Mouse (Mus musculus) forebrain, embryonic 14.5 days (tissue): ENCODE measurements around the gene Ap5z1. TPM values are rescaled to one million over a fixed set of nuclear protein-coding genes. Genes with fewer than 3 reads are reported as not detected.

Experiments used
- ATAC-seq: fragments of 200-750 bp; cut with Nextera tagmentation; 2 replicates; pipeline ENCODE4 v1.8.0; 2017; ENCODE audit warnings: mild to moderate bottlenecking, moderate library complexity
- DNase-seq: peaks from one replicate; pipeline ENCODE4 v3.0.0-alpha.2; 2015; ENCODE audit warnings: low spot score
- H3K27ac ChIP-seq: fragments of 300-500 bp; sonication (generic); 2 replicates; pipeline ENCODE4 v1.5.1; 2014; ENCODE audit warnings: low read depth, mild to moderate bottlenecking, control low read depth, low read length, moderate library complexity
- H3K27me3 ChIP-seq: fragments of 300-500 bp; sonication (generic); replicated peaks from 2 replicates; pipeline ENCODE4 v1.6.1; 2014; ENCODE audit warnings: low read length, control low read depth, mixed read lengths; ENCODE audit not compliant: control insufficient read depth, insufficient read depth
- H3K36me3 ChIP-seq: fragments of 300-500 bp; sonication (generic); 2 replicates; pipeline ENCODE4 v1.6.1; 2014; ENCODE audit warnings: low read length, control low read depth; ENCODE audit not compliant: control insufficient read depth, insufficient read depth
- H3K4me1 ChIP-seq: fragments of 300-500 bp; sonication (generic); 2 replicates; pipeline ENCODE4 v1.6.1; 2014; ENCODE audit warnings: antibody characterized with exemption, low read length, control low read depth; ENCODE audit not compliant: control insufficient read depth, insufficient read depth
- H3K4me2 ChIP-seq: fragments of 300-500 bp; sonication (generic); 2 replicates; pipeline ENCODE4 v1.6.1; 2014; ENCODE audit warnings: mild to moderate bottlenecking, control low read depth, low read length
- H3K4me3 ChIP-seq: fragments of 300-500 bp; sonication (generic); 2 replicates; pipeline ENCODE4 v1.5.1; 2014; ENCODE audit warnings: low read depth, low read length, control low read depth
- H3K9ac ChIP-seq: fragments of 300-500 bp; sonication (generic); 2 replicates; pipeline ENCODE4 v1.6.1; 2014; ENCODE audit warnings: mild to moderate bottlenecking, low read length, control low read depth, moderate library complexity
- H3K9me3 ChIP-seq: fragments of 300-500 bp; sonication (generic); replicated peaks from 2 replicates; pipeline ENCODE4 v1.6.1; 2016; ENCODE audit warnings: low read length, control low read depth, mixed read lengths; ENCODE audit not compliant: control insufficient read depth
- WGBS: fragments of 180-500 bp; shearing (Covaris S2); extraction: QIAGEN DNeasy Blood & Tissue Kit; methylation state at CpG from one replicate; pipeline ENCODE4 v1.1.7; 2014; 5-methylcytosine and 5-hydroxymethylcytosine counted together
- polyA plus RNA-seq: library from polyadenylated mRNA; unstranded; fragments of >200 nt; fragmentation: Nextera tagmentation; extraction: Ambion mirVana; gene quantifications from 2 replicates; pipeline ENCODE4 v1.2.1, GENCODE M21; 2014

Gene Ap5z1
- polyA plus RNA-seq, 1 experiment from 2014 or later: 9.4 TPM

DNA sequence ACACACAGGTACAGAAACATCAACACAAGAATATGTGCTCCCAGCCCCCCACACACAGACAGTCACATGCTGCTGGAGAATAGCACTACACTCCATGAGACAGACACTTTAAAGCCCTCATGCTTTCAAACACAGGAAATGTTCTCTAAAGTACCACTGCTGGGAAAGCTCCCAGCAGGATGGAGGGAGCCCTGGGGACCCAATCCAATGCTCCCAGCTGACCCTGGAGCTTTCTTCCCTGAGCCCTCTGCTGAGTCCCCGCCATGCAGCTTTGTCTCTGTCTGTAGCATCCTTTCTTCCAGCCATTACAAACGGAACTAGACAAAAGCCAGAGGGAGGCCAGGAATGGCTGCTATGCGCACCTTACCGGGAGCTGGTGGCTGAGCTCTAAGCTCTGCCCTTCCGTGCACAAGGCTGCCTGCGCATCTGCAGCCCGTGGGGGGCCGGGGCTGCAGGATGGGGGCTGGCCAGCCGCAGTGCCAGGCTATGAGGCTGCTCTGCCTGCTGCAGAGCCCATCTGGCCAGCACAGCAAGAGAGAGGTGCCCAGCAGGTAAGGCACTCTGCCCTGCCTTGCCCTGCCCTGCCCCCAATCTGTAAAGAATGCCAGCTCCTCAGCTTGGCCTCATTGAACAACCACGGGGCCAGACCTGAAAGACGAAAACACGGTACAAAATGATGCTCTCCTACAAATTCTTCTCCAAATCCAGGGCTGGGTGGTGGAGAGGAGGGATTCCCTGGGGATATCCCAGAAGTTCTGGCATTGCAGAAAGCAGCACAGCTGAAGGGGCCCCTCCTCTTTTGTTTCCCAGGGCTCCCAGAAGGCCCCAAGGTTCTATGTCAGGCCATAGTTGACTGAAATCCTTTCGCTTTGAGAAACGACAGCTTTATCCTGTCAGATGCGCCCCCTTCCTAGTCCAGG, 45.7 kb downstream of the Ap5z1 start:
- 8% methylated on average over 15 of the region's 15 CpGs for whole genome bisulfite sequencing
- peak; percentile 27 for DNase-seq
- no peaks in the 10 kb centered on the region for H3K36me3 ChIP-seq
- no peaks in the 10 kb centered on the region for H3K9me3 ChIP-seq
- H3K27me3 ChIP-seq: no peaks in the 10 kb centered on the region
- H3K9ac ChIP-seq: peak overlapping the region; percentile 64
- no peak overlapping the region for H3K4me3 ChIP-seq
- ATAC-seq: peak; percentile 40
- peaks cover 7% of the 10 kb centered on the region for H3K4me1 ChIP-seq
- H3K4me2 ChIP-seq: peak overlapping the region; percentile 34
- H3K27ac ChIP-seq: peak overlapping the region; percentile 68

DNA sequence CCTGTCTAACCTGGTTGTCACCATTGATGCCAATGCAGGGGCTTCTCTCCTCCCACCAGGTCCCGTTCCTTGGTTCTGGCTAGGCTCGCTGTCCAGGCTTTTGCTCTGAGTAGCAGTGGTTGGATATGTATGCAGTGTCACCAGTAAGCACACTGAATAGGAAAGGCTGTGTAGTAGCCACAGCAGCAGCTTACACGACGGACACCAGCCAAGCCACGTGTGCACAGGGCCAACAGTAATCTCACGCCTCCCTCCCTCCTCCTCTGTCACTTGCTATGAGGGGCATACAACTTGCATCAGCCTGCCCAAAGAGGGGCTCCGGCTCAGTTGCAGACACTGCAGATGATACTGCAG, 46.3 kb downstream of the Ap5z1 start:
- Histone ChIP-seq H3K4me1 (peaks cover 7% of the 10 kb centered on the region), H3K9ac (peak overlapping the region; percentile 64; the same call in 1 of the 2 replicates), H3K27me3 (no peaks in the 10 kb centered on the region), H3K27ac (peak overlapping the region; percentile 68; the same call in 1 of the 2 replicates), H3K36me3 (no peaks in the 10 kb centered on the region), H3K9me3 (no peaks in the 10 kb centered on the region), H3K4me2 (no peak overlapping the region), H3K4me3 (no peak overlapping the region)
- DNase-seq (no peak), ATAC-seq (peak; percentile 32; the same call in 1 of the 2 replicates)
- 49% methylated on average over 7 of the region's 7 CpGs for WGBS

DNA sequence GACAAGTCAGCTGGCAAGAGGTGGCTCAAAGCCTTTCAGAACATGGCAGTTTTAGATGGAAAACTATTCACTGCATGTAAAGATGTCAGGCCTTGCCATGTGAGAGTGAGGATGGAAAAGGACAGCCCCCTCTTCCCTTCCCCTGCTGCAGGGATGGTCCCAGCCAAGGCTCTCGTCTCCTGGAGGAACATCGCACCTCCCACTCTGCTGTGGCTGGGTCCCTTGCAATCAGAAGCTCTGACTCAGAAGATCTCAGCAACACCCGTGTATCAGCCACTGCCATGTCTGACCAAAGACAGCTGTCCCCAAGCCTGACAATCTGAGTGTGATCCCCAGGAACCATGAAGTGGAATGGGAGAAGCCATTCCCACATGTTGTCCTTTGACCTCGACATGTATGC, 48.4 kb downstream of the Ap5z1 start:
- ATAC-seq: no peak

DNA sequence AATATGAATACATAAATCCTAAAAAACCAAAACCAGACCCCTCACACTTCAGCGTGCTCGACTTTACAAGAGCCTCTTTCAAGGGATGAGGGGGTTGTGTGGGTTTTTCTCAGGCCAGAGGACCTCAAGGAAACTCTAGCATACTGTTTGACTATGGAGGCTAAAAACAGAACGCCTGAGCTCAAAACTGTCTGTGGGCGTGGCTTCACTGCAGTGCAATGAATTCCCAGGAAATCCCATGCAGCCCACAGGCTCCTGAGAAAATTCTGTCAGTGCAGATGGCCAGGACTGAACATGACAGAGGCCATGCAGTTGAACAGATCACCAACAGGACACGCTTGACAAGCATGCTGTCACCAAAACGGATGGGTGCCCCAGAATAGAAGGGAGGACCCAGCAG, 55.2 kb downstream of the Ap5z1 start:
- 69% methylated on average over 6 of the region's 6 CpGs for WGBS
- Histone ChIP-seq H3K36me3 (no peaks in the 10 kb centered on the region), H3K4me3 (no peak overlapping the region), H3K4me1 (no peaks in the 10 kb centered on the region), H3K27me3 (no peaks in the 10 kb centered on the region), H3K27ac (no peak overlapping the region), H3K9ac (no peak overlapping the region), H3K9me3 (no peaks in the 10 kb centered on the region), H3K4me2 (no peak overlapping the region)
- DNase-seq (no peak), ATAC-seq (no peak)

More for the DNA sequence above, 48.4 kb downstream of the Ap5z1 start:
- no peak for DNase-seq
- peaks cover 7% of the 10 kb centered on the region for H3K4me1 ChIP-seq
- WGBS: 84% methylated on average over 4 of the region's 4 CpGs
- H3K27me3 ChIP-seq: no peaks in the 10 kb centered on the region
- no peak overlapping the region for H3K4me2 ChIP-seq
- no peaks in the 10 kb centered on the region for H3K9me3 ChIP-seq
- no peaks in the 10 kb centered on the region for H3K36me3 ChIP-seq
- no peak overlapping the region for H3K27ac ChIP-seq
- H3K4me3 ChIP-seq: no peak overlapping the region
- H3K9ac ChIP-seq: no peak overlapping the region

DNA sequence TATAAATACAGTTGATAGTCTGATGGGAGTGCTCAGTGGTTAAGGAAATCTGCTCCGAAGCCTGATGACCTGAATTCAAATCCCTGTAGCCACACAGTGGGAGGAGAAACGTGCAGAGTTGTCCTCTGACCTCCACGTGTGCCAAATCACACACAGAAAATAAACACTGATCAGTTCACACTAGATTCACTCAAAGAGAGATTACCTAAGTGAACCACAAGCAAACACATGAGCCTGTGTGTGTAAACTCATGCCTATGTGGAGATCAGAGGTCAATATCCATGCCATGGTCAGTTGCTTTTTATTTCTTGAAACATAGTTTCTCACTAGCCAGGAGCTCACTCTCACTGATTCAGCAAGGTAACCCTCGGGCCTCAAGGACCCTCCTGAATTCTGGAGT, 56.6 kb downstream of the Ap5z1 start:
- ATAC-seq (no peak), DNase-seq (no peak)
- Histone ChIP-seq H3K4me2 (no peak overlapping the region), H3K4me3 (no peak overlapping the region), H3K9ac (no peak overlapping the region), H3K36me3 (no peaks in the 10 kb centered on the region), H3K27me3 (no peaks in the 10 kb centered on the region), H3K4me1 (no peaks in the 10 kb centered on the region), H3K27ac (no peak overlapping the region), H3K9me3 (no peaks in the 10 kb centered on the region)
- WGBS: 82% methylated on average over 4 of the region's 4 CpGs

DNA sequence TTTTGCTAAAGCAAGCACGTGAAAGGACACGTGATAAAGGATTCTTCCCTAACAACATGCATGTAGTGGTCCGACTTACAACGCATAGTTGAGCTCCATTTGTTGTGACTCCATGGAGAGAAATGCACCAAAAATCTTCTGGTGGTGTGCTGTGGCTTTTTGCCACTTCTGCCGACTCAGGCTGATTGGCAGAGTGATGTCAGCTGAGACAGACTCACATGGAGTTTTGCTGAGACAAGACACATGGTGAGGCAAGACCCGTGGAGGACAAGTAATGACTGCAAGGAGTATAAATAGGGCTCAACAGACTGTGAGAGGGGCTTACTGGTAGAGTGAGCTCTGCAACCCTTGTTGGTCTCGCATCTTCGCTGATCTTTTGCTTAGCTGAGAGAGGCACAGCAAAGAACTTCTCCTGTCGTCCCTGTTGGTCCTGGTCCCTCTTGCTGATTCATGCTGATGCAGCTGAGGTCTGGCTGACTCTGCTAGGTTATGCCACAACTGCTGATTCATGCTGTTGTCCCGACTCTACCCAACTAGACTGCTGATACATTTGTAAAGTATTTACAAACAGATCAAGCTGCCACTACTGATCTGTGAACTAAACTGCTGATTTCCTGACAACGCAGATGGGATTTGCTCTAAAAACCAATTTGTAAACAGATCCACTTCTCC, 57.6 kb downstream of the Ap5z1 start:
- no peak overlapping the region for H3K4me2 ChIP-seq
- no peak overlapping the region for H3K4me3 ChIP-seq
- H3K36me3 ChIP-seq: no peaks in the 10 kb centered on the region
- DNase-seq: no peak
- no peaks in the 10 kb centered on the region for H3K4me1 ChIP-seq
- WGBS: 87% methylated on average over 11 of the region's 11 CpGs
- no peak for ATAC-seq
- H3K27ac ChIP-seq: no peak overlapping the region
- no peaks in the 10 kb centered on the region for H3K9me3 ChIP-seq
- no peaks in the 10 kb centered on the region for H3K27me3 ChIP-seq
- no peak overlapping the region for H3K9ac ChIP-seq

DNA sequence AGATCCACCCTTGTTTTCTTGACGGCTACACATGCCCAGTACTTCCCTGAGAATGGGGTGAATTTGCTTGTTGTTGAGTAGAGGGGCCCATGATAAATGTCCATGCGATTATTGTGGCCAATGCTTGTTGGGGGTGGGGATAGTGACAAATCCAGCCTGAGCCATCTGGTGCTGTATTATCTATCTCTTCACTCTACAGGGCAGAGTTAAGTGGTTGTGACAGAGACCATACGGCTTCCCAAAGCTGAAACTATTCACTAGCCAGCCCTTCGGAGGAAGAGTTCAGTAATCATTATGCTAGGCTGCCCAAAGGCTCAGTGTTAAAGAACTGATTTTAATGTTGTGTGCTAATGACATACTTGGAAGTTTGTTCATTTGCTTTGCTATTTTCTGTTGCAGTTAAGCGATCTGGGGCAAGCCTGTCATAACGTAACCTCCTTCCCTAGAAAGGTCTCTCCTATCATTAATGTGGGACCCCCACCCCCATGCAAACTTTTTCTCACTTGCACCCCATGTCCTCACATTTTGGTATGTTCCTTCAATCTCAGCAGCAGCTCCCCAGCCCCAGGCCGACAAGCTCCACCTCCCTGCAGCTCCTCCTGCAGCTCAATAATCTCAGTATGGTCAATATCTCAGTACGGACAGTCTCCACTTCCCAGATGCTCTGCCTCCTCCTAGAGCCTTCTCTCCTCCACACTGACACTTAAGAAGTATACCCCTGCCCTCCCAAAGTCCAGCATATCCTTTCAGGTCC, 61.1 kb downstream of the Ap5z1 start:
- no peak for DNase-seq
- no peak overlapping the region for H3K4me2 ChIP-seq
- H3K27me3 ChIP-seq: peaks cover 5% of the 10 kb centered on the region; the same call in 1 of the 2 replicates
- H3K9ac ChIP-seq: no peak overlapping the region
- H3K4me1 ChIP-seq: no peaks in the 10 kb centered on the region
- no peaks in the 10 kb centered on the region for H3K9me3 ChIP-seq
- no peak for ATAC-seq
- no peak overlapping the region for H3K27ac ChIP-seq
- no peak overlapping the region for H3K4me3 ChIP-seq
- WGBS: 78% methylated on average over 8 of the region's 8 CpGs
- H3K36me3 ChIP-seq: no peaks in the 10 kb centered on the region
